Mouse (Mus musculus) embryonic facial prominence, embryonic 13.5 days (tissue): ENCODE measurements around the gene Efnb3. TPM values are rescaled to one million over a fixed set of nuclear protein-coding genes. Genes with fewer than 3 reads are reported as not detected.

Experiments
- ATAC-seq: fragments of 200-750 bp; cut with Nextera tagmentation; 2 replicates; pipeline ENCODE4 v1.8.0; 2017; ENCODE audit warnings: low read depth; ENCODE audit not compliant: insufficient number of reproducible peaks, insufficient read depth, low FRiP score, low TSS enrichment
- H3K27ac ChIP-seq: fragments of 300-500 bp; sonication (generic); 2 replicates; pipeline ENCODE4 v1.5.1; 2015; ENCODE audit warnings: moderate library complexity, mild to moderate bottlenecking, inconsistent platforms
- H3K27me3 ChIP-seq: fragments of 300-500 bp; sonication (generic); 2 replicates; pipeline ENCODE4 v1.6.1; 2015; ENCODE audit warnings: mild to moderate bottlenecking, inconsistent platforms
- H3K36me3 ChIP-seq: fragments of 300-500 bp; sonication (generic); 2 replicates; pipeline ENCODE4 v1.6.1; 2015; ENCODE audit warnings: mild to moderate bottlenecking, inconsistent platforms
- H3K4me1 ChIP-seq: fragments of 300-500 bp; sonication (generic); 2 replicates; pipeline ENCODE4 v1.6.1; 2015; ENCODE audit warnings: inconsistent platforms
- H3K4me2 ChIP-seq: fragments of 300-500 bp; sonication (generic); 2 replicates; pipeline ENCODE4 v1.6.1; 2015; ENCODE audit warnings: moderate library complexity, mild to moderate bottlenecking, inconsistent platforms
- H3K4me3 ChIP-seq: fragments of 300-500 bp; sonication (generic); 2 replicates; pipeline ENCODE4 v1.5.1; 2015; ENCODE audit warnings: mild to moderate bottlenecking, inconsistent platforms
- H3K9ac ChIP-seq: fragments of 300-500 bp; sonication (generic); 2 replicates; pipeline ENCODE4 v1.6.1; 2015; ENCODE audit warnings: mild to moderate bottlenecking, inconsistent platforms
- H3K9me3 ChIP-seq: fragments of 300-500 bp; sonication (generic); 2 replicates; pipeline ENCODE4 v1.6.1; 2016; ENCODE audit warnings: inconsistent platforms
- WGBS: fragments of 180-500 bp; shearing (Covaris S2); methylation state at CpG from one replicate; pipeline ENCODE4 v1.1.7; 2015; ENCODE audit warnings: mixed read lengths; 5-methylcytosine and 5-hydroxymethylcytosine counted together
- polyA plus RNA-seq: library from polyadenylated mRNA; unstranded; fragments of >200 nt; fragmentation: Nextera tagmentation; extraction: Ambion mirVana; gene quantifications from 2 replicates; pipeline ENCODE4 v1.2.1, GENCODE M21; 2015

Gene Efnb3
- polyA plus RNA-seq, 1 experiment from 2014 or later: 46.3 TPM

DNA sequence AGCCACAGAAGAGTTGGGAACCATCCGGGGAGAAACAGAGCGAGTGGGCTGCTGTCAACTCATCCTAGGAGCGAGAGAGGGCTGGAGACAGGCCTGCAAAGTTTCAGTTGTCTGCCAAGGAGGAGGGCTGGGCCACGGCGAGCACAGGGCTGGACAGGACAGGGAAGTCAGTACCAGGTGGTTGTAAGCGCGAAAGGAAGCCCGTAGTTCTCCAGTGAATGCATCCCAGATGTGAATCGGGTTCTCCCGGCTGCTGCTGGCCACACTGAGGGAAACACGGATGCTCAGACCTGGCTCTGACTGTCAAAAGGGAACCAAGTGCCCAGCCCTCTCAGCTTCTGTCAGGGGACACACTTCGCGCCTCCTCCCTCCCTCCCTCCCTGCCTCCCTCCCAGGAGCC is 3.4 kb upstream of the Efnb3 start:
- H3K9ac ChIP-seq: no peak overlapping the region
- ATAC-seq: no peak
- no peaks in the 10 kb centered on the region for H3K27me3 ChIP-seq
- H3K4me1 ChIP-seq: peaks cover 34% of the 10 kb centered on the region
- H3K4me3 ChIP-seq: no peak overlapping the region
- whole genome bisulfite sequencing: 46% methylated on average over 13 of the region's 13 CpGs
- no peak overlapping the region for H3K4me2 ChIP-seq
- peaks cover 59% of the 10 kb centered on the region for H3K36me3 ChIP-seq
- no peak overlapping the region for H3K27ac ChIP-seq
- no peaks in the 10 kb centered on the region for H3K9me3 ChIP-seq

GRCm38 (mm10) chr11:69560896-69561854 is 1.2 kb upstream of the Efnb3 start:
- Histone ChIP-seq H3K27ac (peak overlapping the region; percentile 85), H3K9ac (peak overlapping the region; percentile 93), H3K9me3 (no peaks in the 10 kb centered on the region), H3K4me3 (peak overlapping the region; percentile 72), H3K4me1 (peaks cover 54% of the 10 kb centered on the region), H3K27me3 (no peaks in the 10 kb centered on the region), H3K36me3 (peaks cover 46% of the 10 kb centered on the region), H3K4me2 (peak overlapping the region; percentile 92)
- 11% methylated on average over 16 of the region's 16 CpGs for WGBS
- ATAC-seq: 0 out of 2 replicates have a peak, but pooled peaks have one; percentile 12

- peak overlapping the region; percentile 72 for H3K4me3 ChIP-seq
- H3K27me3 ChIP-seq: no peaks in the 10 kb centered on the region
- no peaks in the 10 kb centered on the region for H3K9me3 ChIP-seq
- peak overlapping the region; percentile 92 for H3K4me2 ChIP-seq
- H3K27ac ChIP-seq: peak overlapping the region; percentile 85; the same call in 1 of the 2 replicates
- 14% methylated on average over 5 of the region's 5 CpGs for WGBS
- ATAC-seq: no peak
- peak overlapping the region; percentile 93 for H3K9ac ChIP-seq
- H3K36me3 ChIP-seq: peaks cover 51% of the 10 kb centered on the region
- peaks cover 54% of the 10 kb centered on the region for H3K4me1 ChIP-seq
Measured at GRCm38 (mm10) chr11:69559183-69559582, 822 bp downstream of the Efnb3 start.

DNA sequence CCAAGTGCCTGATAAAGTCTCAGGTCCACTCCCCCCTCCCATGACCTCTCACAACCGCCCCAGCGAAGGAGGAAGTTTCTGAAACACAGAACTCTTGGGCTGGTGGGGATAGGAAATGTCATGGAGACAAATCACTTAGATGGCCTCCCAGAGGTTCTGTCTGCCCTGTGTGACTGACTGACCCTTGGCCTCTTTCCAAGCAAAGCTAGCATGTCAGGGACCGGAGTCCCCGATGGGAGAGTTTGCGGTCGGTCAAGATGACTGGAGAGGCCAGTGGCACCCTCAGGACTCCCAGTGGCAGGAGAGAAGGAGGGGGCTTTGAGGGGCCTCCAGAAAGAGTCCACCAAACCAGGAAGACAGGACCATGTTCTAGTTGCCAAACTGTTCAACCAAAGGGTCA is 1.2 kb downstream of the Efnb3 start:
- H3K4me3 ChIP-seq: peak overlapping the region; percentile 72
- H3K9ac ChIP-seq: peak overlapping the region; percentile 93
- no peak for ATAC-seq
- H3K4me1 ChIP-seq: peaks cover 54% of the 10 kb centered on the region
- no peaks in the 10 kb centered on the region for H3K9me3 ChIP-seq
- 59% methylated on average over 6 of the region's 6 CpGs for WGBS
- H3K36me3 ChIP-seq: peaks cover 49% of the 10 kb centered on the region
- H3K27me3 ChIP-seq: no peaks in the 10 kb centered on the region
- no peak overlapping the region for H3K27ac ChIP-seq
- peak overlapping the region; percentile 92 for H3K4me2 ChIP-seq

DNA sequence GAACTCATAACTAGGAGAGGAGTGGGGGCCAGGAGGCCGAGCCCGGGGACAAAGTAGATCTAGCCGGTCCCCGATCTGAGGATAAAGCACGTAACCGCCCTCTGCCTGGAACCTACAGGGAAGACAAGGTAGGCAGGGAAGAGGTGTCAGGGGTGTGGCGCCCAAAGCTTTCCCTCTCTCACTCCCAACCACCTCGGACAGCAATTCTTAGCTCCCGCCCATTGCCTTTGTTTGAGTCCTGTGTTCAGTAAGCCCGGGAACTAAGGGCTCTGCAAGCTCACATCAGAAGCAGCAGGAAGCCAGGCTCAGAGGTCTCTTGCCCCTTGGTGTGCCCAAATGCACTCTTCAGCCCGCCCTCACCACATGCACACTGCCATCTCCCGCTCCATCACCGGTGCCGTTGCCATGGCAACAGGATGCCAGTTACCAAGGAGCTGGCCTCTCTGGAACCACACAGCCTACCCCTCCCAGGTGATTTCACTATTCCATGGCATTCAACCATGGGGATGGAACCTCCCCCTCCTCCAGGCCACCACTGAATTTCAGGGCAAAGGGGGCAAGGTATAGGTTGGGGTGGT is 2.5 kb downstream of the Efnb3 start:
- H3K4me1 ChIP-seq: peaks cover 65% of the 10 kb centered on the region

GRCm38 (mm10) chr11:69554539-69555140 is 5.4 kb downstream of the Efnb3 start:
- H3K4me3 ChIP-seq: no peak overlapping the region
- ATAC-seq: no peak
- peaks cover 27% of the 10 kb centered on the region for H3K36me3 ChIP-seq
- H3K9ac ChIP-seq: no peak overlapping the region
- no peak overlapping the region for H3K27ac ChIP-seq
- peaks cover 44% of the 10 kb centered on the region for H3K4me1 ChIP-seq
- H3K4me2 ChIP-seq: no peak overlapping the region
- no peaks in the 10 kb centered on the region for H3K27me3 ChIP-seq
- WGBS: 82% methylated on average over 5 of the region's 5 CpGs
- no peaks in the 10 kb centered on the region for H3K9me3 ChIP-seq

More for the DNA sequence above, 2.5 kb downstream of the Efnb3 start:
- peaks cover 38% of the 10 kb centered on the region for H3K36me3 ChIP-seq
- no peaks in the 10 kb centered on the region for H3K27me3 ChIP-seq
- peak overlapping the region; percentile 92 for H3K4me2 ChIP-seq
- WGBS: 34% methylated on average over 14 of the region's 14 CpGs
- H3K27ac ChIP-seq: no peak overlapping the region
- ATAC-seq: no peak
- no peaks in the 10 kb centered on the region for H3K9me3 ChIP-seq
- no peak overlapping the region for H3K4me3 ChIP-seq
- peak overlapping the region; percentile 54; the same call in 1 of the 2 replicates for H3K9ac ChIP-seq

DNA sequence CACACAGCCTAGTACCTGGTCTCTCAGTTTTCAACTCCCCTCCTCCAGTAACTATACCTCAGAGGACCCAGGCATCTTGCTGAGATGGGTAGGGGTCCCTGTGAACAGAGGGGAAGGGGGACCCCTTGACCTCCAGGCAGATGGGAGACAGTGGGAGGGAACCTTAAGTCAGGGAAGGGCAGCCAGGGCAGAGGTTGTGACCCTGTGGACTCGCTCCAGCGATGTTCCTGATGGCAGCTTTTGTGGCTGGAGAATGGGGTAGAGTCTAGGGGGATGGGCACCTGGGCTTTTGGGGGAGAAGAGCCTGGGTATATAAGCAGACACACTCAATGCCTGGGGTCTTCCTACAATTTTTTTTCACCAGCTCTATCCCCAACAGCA is 6.7 kb downstream of the Efnb3 start:
- peaks cover 38% of the 10 kb centered on the region for H3K4me1 ChIP-seq

GRCm38 (mm10) chr11:69552622-69553340 is 7.2 kb downstream of the Efnb3 start:
- no peak overlapping the region for H3K4me3 ChIP-seq
- peaks cover 36% of the 10 kb centered on the region for H3K4me1 ChIP-seq
- ATAC-seq: no peak

More for the DNA sequence above, 6.7 kb downstream of the Efnb3 start:
- H3K27ac ChIP-seq: no peak overlapping the region
- WGBS: 22% methylated on average over 2 of the region's 2 CpGs
- peak overlapping the region; percentile 28; the same call in 1 of the 2 replicates for H3K9ac ChIP-seq
- peaks cover 27% of the 10 kb centered on the region for H3K36me3 ChIP-seq
- ATAC-seq: no peak
- H3K4me3 ChIP-seq: no peak overlapping the region
- H3K9me3 ChIP-seq: no peaks in the 10 kb centered on the region
- H3K4me2 ChIP-seq: no peak overlapping the region
- H3K27me3 ChIP-seq: no peaks in the 10 kb centered on the region

DNA sequence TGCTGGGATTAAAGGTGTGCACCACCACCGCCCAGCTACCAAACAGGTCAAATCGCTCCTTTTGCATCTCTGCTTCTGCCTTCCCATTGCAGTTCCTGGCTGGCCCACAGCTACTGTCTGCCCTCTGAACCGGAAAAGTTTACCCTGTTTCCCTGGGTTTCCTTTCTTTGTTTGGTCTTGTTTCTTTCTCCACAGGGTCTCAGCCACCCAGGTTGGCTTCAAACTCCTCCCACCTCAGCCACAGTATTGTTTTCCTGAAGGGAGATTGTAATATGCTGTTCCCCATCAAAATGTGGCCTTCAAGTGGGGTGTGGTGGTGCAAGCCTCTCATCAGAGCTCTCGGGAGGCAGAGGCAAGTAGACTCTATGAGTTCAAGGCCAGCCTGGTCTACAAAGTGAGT is 8.7 kb downstream of the Efnb3 start:
- WGBS: 65% methylated on average over 4 of the region's 4 CpGs
- Histone ChIP-seq H3K27ac (no peak overlapping the region), H3K4me2 (no peak overlapping the region), H3K4me3 (no peak overlapping the region), H3K9me3 (no peaks in the 10 kb centered on the region), H3K9ac (no peak overlapping the region), H3K27me3 (no peaks in the 10 kb centered on the region), H3K36me3 (peaks cover 21% of the 10 kb centered on the region), H3K4me1 (peaks cover 31% of the 10 kb centered on the region)
- no peak for ATAC-seq

More at GRCm38 (mm10) chr11:69552622-69553340, 7.2 kb downstream of the Efnb3 start:
- H3K4me2 ChIP-seq: no peak overlapping the region
- H3K9me3 ChIP-seq: no peaks in the 10 kb centered on the region
- H3K27me3 ChIP-seq: no peaks in the 10 kb centered on the region
- H3K27ac ChIP-seq: no peak overlapping the region
- H3K36me3 ChIP-seq: peaks cover 27% of the 10 kb centered on the region
- peak overlapping the region; percentile 28; the same call in 1 of the 2 replicates for H3K9ac ChIP-seq
- 22% methylated on average over 14 of the region's 14 CpGs for WGBS

DNA sequence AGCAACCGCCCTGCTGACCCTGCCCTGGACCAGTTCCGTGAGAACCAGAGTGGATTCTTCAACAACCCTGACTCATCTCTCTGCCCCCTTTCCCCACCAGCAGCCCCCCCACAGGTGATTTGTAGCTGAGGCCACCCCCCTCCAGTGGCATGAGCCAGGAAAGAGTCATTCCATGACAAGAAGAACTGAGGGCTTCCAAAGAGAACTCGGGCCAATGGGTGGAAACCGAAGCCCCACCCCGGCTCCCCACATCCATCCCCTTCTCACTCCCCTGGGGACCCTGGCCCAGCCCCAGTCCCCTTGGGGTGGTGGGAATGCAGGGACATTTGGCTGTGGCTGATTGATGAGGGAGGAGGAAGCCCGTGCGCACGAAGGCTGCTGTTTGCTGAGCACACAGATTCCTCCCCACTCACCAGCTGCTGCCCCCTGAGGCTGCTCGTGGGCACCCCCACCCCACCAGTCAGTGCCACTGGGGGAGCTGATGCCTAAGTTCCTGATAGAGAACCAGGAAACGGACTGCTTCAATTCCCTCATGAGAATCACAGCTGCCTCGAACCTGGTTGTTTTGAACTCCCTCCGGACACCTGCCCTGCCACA is 10.8 kb downstream of the Efnb3 start, which contains the start of gene Dnah2:
Gene Dnah2 (minus strand): TSS at position 51 of the 597 bp plus-strand sequence.
- Histone ChIP-seq H3K27ac (no peak within 1 kb of the TSS), H3K9ac (no peak within 1 kb of the TSS; the same call in 1 of the 2 replicates), H3K4me3 (no peak within 1 kb of the TSS), H3K27me3 (no peaks in the 10 kb centered on the region), H3K4me1 (peaks cover 42% of the 10 kb centered on the region), H3K4me2 (peak within 1 kb of the TSS; percentile 68; the same call in 1 of the 2 replicates), H3K36me3 (peaks cover under 1% of the 10 kb centered on the region; the same call in 1 of the 2 replicates), H3K9me3 (no peaks in the 10 kb centered on the region)
- 43% methylated on average over 12 of the region's 12 CpGs for WGBS
- ATAC-seq: no peak
